Mouse (Mus musculus): Measurements from ENCODE around the gene D6Ertd527e.
"Not testable (repeated sequence)": the region's sequence is repeated elsewhere in the genome, so short reads cannot be mapped to it uniquely, and the experiment has no call there.

D6Ertd527e gene

DNA sequence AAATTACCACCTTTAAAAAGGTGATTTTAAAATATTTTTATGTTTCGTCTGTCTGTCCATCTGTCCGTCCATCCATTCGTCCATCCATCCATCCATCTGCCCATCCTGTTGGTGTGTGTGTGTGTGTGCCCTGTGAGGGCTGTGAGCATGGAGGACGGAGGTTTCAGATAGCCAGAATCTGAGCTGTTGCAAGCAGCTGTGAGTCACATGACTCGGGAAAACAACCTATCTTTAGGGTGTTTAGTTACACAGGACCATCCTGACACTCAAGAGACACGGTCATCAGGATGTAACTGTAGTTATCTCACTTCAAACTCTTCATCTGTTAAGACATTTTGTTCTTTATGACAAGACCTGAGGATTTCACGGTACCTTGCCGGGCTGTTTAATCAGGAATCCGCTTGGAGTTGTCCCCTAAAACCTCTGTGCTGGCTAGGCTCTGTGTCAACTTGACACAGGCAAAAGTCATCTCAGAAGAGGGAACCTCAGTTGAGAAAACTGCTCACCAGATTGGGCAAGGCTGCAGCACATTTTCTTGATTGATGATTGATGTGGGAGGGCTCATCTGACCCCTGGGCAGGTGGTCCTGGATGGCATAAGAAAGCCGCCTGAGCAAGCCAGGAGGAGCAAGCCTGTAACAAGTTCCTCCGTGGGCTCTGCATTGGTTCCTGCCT is at the start of gene D6Ertd527e:
Gene D6Ertd527e, plus strand, starts transcription at position 624 of the 674 bp plus-strand sequence.
- DNase-seq = no peak

DNA sequence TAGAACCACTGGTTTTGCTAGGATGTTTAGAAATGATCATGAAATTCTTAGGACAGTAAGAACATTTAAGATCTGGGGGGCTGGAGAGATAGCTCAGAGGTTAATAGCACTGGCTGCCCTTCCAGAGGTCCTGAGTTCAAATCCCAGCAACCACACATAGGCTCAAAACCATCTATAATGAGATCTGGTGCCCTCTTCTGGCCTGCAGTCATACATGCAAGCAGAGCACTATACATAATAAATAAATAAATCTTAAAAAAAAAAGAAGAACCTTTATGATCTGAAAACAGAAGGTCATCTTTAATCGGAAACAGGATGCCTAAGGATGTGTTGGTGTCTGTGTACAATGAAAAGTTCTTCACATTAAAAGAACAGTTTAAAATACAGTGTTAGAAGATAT is 44.8 kb upstream of the D6Ertd527e start:
- DNase-seq = no peak

DNA sequence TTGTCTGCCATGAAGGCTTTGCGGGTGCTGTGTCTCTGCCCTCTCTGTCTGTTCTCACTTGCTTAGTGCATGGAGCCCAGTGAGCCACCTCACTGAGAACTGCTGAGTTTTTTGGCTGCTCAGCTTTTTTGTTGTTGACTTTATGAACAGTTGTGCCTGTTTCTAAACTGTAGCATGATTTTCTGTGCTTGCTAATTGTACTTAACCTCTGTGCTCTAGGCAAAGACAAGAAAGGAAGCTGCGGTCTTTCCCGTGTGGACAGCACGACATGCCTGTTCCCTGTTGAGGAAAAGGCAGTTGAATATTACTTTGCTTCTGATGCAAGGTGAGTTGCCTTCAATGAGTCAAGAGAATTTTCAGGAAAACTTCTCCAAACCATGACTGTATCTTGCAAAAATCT is 41.0 kb upstream of the D6Ertd527e start:
- no peak for DNase-seq

DNA sequence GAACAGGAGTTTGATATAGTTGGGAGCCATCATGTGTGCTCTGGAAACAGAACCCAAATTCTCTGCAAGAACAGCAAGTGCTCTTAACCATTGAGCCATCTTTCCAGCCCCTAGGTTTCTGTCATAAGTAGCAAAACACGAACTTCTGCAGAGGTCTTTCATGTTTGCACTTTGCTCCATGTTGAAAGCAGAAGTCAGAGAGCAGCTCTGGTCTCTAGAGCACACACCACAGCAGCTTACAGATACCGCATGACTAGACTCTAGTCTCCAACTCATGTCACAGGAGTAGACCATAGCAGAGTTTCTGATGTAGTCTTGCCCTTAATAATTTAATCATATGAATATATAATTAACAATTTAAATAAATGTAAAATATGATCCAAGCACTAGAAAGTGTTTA is 36.3 kb upstream of the D6Ertd527e start:
- DNase-seq = no peak

DNA sequence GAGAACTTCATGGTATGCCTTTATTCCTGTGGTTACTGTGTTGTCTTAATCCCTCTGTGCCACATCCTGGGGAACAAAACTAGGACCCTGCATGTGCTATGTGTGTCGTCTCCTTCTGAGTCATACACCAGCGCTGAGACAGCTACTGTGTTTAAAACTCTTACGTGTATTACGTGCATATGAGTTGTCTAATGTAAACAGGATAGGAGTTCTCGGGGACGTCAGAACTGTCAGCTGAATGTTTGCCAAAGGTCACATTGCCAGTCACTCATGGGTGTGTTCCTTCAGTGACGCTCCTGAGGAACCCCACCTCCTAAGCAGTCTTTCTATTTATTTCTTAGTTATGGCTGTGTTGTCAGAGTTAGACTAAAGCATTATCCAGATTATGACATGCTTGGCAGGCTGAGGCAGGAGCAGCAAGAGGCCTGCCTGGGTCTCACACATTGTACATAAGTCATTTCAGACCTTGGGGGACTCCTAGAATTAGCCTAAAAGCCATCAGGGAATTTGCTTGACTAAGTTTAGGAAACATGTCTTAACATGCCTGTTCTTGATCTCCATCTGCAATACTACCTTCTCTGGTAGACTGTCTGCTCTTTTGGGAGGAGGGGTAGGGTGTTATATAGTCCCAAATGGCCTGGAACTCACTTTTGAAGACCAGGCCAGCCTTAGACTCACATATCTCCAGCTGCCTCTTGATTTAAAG is 35.2 kb upstream of the D6Ertd527e start:
- DNase-seq = no peak

DNA sequence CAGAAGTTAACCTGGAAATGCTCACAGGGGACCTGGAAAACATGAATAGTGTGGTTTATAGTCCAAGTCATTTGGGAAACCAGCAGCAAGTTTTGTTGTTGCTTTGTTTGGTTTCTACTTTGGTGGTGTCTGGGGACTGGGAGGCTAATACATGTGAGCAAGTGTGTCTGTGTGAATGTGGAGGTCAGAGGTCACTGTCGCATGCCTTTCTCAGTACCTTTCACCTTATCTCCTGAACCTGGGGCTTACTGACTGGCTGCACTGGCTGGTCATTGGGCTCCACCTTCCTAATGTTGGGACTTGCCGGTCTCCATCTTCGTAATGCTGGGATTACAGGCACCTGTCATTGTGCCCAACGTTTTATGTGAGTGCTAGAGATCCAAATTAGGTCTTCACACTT is 33.9 kb upstream of the D6Ertd527e start:
- no peak for DNase-seq

DNA sequence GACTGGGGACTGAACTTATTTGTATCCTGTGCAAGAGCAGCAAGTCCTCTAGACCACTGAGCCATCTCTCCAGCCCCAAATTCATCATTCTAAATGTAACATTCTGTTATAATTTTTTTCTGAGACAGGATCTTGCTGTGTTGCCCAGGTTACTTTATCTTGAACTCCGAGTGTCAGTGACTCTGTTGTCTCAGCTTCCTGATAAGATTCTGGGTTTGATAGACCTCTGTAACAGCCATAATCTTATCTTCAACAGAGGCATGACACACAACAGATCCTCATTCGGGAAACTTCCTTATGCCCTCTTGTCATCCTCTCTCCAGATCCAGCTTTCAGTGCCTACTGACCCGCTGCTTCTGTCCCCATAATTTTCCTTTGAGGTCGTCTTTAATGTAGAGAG is 31.8 kb upstream of the D6Ertd527e start:
- no peak for DNase-seq

DNA sequence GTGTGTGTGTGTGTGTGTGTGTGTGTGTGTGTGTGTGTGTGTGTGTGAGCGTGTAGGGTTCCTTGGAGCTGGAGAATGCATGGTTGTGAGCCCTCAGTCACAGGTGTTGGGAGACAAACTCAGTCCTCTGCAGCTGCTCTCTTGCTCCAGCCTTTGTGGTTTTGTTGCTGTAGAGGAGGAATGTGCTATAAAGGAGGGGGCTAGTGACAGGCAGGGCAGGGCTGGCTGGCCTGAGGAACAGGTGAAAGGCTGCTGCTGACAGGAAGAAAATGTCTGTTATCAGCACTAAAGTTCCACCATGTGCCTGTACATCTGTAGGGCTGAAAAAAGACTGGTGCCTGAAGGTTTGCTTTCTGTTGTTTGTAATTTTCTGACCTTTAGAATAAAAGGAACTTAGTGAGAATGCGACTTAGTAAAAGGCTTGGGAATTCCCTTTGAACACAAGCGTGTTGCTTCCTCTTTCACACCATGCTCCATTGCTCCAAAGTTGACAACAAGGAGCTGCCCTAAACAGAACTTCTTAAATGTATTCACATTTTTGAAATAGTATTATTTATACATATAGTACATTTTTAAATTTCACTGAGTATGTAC is 29.4 kb upstream of the D6Ertd527e start:
- DNase-seq = no peak

DNA sequence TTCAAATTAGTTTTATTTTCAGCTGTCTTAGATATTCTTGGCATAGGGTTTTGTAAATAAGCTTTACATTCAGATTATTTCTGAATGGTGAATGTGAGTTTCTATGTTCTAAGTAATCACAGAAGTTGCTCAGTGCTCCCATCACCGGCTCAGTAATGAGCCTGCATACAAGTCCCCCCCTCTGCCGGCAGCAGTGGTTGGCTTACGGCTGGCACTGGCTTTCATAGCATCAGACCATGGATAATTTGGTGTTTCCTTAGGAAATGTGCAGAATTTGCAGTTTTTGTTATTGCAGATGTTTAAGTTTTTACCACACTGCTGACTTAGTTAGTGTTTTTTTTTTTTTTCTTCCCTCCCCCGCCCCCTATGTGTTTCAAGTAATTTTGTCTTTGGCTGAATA is 25.1 kb upstream of the D6Ertd527e start:
- DNase-seq = no peak

DNA sequence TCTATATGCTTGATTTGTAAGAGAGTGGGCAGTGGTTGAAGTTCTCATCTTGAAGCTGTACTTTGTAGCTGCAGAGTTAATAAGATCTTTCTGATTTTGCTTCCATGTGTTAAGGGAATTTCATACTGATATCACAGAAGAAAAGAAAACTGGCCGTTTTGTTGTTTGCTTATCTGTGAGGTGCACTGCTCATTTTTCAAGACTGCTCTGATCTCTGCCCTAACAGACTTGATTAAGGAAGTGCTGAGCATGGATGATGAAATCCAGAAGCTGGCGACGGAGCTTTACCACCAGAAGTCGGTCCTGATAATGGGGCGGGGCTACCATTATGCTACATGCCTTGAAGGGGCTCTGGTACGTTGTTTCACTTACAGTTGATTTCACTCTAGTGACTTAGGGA is 19.5 kb upstream of the D6Ertd527e start:
- DNase-seq = no peak

DNA sequence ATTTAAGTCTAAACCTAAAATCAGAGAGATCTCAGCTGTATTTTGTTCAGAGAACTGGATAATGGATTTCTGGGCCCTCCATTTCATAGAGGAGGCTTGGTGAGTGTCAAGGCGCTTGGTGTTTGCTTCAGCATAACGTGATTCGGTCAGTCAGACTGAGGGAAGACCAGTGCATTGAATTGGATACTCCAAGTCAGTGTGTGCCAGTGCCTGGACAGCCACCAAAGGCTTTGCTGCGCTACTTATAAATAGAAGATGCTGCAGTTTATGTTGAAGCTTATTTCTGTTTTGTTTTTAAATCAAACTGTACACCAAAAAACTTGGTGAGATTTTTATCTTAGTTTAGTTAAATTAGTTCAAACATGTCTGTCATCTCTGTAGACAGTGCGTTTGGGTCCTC is 16.2 kb upstream of the D6Ertd527e start:
- no peak for DNase-seq

DNA sequence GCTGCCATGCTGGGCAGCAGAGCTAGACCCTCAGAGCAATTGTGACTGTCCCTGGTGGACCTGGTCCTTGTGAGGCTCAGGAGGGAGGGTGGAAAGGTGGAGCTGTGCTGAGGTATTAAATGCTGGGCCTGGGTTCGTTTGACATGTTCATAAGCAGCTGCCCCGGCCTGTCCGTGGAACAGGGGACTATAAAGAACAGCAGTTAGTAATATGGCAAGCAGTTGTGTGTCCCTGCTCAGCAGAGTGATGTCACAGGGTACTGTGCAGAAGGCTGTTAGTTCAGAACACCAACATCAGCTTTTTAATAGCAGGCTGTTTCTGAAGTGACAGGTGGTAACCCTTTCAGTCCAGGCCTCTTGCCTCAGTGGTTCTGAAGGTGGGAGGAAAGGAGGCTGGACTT is 13.7 kb upstream of the D6Ertd527e start:
- DNase-seq = no peak

DNA sequence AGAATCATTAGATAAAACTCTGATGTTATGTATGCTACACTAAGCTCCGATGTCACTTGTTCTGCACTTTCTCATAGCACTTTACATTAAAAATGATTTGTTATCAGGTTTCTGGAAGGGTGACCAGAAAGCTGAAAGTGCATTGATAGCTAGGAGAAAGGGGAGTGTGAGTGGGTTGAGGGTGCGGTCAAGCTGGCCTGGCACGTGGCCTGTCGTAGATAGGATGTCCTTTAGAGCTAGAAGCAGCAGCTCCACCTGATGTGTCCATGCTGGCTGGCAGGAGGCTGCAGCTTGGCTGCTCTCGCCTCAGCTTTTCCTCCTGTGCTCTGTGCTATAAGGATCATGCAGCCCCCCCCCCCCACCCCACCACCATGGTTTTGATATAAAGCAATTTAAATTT is 12.1 kb upstream of the D6Ertd527e start:
- DNase-seq = no peak

DNA sequence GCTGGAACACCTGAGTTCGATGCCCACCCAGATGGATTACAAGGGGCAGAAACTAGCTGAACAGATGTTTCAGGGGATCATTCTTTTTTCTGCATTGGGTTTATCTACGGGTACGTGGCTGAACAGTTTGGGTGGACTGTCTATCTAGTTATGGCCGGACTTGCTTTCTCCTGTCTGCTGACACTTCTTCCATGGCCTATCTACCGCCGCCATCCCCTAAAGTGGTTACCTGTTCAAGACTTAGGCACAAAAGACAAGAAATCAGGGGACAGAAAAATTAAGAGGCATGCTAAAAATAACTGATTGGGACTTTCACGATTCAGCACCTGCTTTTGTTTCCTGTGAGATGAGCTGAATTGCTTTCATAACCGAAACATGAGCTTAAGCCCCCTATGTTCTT is 10.9 kb upstream of the D6Ertd527e start:
- not testable (repeated sequence) for DNase-seq

DNA sequence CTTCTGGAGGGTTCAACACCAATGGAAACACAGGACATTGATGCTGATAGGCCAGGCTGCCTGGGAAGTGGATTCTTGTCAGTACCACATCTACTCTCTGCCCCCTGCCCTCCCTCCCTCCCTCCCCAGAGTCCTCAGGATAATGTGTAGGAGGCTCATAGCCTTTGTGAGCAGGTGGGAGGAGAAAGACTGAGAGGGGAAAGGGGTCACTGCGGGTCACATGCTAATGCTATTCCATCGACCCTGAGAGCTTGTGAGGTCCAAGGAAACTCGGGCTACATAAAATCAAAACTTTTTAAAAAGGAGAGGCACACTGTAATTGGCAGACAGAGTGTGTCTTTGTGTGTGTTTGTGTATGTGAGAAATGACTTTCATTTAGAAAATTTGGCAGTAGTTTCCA is 5.3 kb upstream of the D6Ertd527e start:
- no peak for DNase-seq

DNA sequence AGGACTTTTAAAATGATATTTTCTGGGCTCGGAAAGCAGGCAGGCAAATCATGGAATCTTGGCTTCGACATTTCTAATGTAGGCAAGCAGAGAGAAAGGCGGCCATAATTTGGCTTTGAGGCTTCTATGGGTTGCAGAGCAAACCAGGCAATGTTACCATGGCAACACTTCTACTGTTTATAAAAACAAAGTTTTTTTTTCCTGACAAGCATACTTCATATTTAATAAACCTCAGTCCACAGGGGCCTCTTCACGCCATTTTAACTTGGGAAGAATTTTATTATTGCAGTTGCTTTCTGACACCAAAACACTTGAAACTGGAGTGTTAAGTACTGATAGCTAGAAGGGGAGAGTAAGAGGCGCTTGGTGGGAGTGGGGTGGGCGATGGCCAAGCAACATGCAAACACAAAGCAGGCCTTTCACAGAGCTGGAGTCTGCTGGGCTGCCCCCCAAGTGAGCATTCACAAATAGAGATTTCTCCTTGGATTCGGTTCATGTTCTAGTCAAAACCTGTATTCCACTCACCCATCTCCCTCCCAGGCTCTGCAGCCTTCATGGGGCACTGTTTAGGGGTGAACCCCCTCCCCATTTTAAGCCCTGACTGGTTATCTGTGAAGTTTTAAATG is 4.8 kb upstream of the D6Ertd527e start:
- DNase-seq = no peak

DNA sequence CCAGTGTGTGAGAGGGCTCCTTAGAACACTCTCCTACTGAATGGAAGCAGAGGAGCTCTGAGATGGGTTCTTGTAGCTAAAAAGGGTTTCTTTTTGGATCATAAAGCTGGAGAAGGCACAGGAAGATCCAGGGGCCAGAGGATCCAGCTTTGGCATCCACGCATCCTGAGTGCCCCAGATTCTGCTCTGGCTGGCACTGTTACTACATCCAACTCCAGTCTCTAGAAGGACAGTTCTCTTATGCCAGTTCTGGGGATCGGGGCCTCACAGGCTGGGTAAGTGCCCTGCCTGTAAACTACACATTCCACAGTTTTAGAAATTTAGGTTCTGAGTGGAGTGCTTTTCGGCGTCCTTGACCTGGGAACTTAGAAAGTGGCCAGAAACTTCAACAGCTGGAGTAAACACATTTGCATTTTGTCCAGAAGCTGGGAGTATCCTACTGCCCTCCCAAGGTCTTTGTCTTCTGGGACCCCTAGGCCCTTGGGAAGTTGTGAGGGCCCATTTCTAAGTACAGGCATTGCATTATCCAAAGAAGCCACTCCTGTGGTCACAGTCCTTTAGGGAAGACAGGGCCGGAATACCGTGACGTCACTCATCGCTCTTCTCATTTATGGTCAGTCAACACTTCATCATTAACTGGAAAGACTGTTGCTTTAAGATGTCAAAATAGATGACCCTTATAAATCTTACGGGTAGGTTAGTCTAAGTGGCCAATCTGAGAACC is 4.1 kb upstream of the D6Ertd527e start:
- DNase-seq = no peak

DNA sequence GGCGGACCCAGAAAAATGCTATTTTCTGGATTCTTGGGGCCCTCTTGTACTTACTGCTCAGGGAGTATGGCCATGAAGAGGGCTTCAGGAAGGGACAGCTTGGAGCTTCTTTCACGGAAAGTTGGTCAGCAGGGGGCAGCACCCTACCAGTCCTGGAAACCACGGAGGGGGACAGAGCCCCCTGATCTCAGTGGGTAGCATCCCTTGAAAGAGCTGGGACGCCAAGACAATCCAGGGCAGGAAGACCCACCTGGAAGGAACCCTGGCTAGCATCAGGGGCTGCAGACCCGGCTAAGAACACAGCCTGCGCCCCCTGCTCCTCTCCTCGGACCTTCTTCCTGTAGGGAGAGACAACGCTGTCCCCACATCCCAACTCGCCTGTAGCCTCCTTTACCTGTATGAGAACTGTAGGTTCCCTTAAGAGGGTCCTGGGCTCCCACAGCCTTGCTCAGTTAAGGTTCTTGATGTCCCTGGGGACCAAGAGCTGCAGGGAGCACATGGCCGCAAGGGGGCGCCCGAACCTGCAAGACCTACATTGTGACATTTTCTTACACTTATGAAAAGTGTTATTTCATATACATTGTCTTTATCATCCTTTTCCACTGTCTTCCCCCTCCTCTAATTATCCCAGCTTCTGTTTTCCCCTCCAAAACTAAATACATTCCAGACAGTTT is 3.1 kb upstream of the D6Ertd527e start:
- peak; percentile 86 to 95 for DNase-seq

DNA sequence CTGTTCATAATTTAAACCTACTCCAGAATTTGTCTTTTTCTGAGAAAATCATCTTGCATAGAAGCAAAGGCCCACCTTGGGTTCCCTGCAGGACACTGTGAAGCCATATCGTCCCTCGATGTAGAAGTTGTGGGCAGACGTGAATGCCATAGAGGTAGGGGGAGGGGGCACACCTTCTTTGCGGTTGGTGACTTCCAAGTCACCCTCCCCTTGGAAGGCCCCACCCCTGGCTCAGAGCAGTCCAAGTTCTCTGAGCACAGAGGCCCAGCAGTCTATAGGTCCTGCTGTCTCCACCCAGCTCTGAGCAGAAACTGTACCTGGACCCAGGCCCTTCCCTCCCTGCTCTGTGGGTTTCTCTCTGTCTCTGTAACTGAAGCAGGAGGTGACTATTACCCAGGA is 2.6 kb upstream of the D6Ertd527e start:
- no peak for DNase-seq

DNA sequence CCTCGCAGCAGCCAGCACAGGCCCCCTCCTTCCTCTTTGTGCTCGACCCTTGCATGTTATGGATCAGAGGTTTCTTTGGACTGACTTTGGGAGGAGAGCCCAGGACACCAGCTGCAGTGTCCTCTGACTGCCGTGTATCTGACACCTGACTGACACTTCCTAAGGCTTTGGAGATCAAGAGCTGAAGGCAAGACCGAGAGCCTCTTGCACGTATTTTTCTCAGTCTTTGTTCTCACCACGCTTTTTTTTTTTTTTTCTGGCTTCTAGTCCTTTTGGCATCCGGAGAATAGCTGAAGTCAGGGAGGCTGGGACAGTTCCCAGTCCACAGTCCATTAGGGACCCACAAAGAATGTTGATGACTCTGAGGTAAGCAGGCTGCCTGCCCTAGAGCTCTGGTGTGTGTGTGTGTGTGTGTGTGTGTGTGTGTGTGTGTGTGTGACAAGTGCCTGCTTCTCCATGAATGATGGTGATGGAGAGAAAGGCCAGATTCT is 2.1 kb upstream of the D6Ertd527e start:
- DNase-seq = peak; percentile 24 to 43

DNA sequence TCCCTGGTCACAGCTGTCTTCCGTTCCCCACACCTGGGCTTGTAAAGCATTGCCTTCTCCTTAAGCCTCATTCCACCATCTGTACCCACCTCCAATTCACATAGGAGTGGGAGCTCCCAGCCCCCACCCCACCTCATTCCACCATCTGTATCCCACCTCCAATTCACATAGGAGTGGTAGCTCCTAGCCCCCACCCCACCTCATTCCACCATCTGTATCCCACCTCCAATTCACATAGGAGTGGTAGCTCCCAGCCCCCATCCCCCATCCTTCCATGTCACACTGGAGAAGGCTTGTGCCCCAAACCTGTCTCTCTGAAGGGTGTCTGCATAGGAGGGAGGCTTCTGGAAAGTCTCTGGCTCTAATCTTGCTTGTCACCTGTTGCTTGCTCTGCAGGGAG is 1.2 kb upstream of the D6Ertd527e start:
- no peak for DNase-seq

DNA sequence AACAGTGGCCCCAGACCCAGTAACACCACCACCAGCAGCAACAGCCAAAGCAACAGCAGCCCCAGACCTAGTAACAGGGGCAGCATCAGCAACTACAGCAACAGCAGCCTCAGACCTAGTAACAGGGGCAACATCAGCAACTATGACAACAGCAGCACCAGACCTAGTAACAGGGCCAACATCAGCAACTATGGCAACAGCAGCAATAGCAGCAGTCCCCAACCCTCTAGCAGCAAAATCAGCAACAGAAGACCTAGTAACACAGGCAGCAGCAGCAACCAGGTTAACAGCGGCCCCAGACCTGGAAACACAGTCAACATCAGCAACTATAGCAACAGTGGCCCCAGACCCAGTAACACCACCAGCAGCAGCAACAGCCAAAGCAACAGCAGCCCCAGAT is 6.9 kb downstream of the D6Ertd527e start:
- DNase-seq = no peak

Measured in kidney, postnatal 36 days (tissue).